Mouse (Mus musculus): ENCODE measurements at regions not wholly inside any gene's neighbourhood (a gene's known extent, or its start where the extent isn't known, plus 50 kb on each side); places are given as distances from the start of the nearest gene placed in this dataset.

- no peak for TF ChIP-seq CTCF (conservative IDR thresholded peaks at IDR 0.05; ENCODE audit: low read length)
- TF ChIP-seq NANOG (IDR thresholded peaks at IDR 0.05; ENCODE audit: borderline replicate concordance, low read length): no peak
- no peak for TF ChIP-seq POU5F1 (IDR thresholded peaks at IDR 0.05; ENCODE audit: borderline replicate concordance, low read length)
Measured at GRCm38 (mm10) chr2:146744396-146744795, 111.3 kb upstream of the Kiz start.

All from E14TG2a.4 (cell line).